Mouse (Mus musculus): ENCODE results near the gene Gm34653. TPM values are rescaled to one million over a fixed set of nuclear protein-coding genes. Genes with fewer than 3 reads are reported as not detected.
"Not testable (repeated sequence)": the region's sequence is repeated elsewhere in the genome, so short reads cannot be mapped to it uniquely, and the experiment has no call there.

The Gm34653 gene
- polyA plus RNA-seq, 1 experiment from 2014 or later: not detected

DNA sequence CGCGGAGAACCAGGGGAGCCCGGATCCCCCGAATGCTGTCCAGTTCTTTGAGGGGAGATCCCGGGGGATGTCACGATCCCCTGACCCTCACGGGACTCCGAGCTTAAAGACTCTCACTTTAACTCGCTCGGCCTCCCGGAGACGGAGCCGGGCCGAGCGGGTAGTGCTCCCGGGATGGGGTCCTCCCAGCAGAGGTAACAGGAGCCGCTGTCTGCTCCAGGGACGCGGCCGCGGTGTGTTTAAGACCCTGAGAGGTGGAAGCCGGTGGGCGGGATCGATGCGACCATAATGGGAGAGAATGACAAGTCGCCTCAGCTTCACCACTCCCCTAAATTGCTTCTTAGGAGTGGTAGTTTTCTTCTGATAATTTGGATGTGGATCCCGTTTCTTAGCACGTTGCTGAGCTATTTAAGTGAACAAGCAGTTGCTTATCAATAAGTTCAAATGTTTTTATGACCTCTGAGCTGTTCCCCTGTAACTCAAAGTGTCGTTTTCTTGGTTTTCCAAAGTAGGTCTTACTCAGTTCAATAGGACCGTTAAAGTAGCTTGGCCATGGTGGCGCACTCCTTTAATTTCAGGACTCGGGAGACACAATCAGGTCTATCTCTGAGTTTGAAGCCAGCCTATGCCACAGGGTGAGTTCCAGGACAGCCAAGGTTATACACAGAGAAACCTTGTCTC, 30.1 kb upstream of the Gm34653 start:
- not testable (repeated sequence) for H3K9me3 ChIP-seq, H3K27me3 ChIP-seq, H3K36me3 ChIP-seq
- WGBS: 2% methylated on average over 26 of the region's 32 CpGs
- H3K9ac ChIP-seq: peak overlapping the region; percentile 88
- peak overlapping the region; percentile 67 for H3K4me3 ChIP-seq
- peak overlapping the region; percentile 76 for H3K4me2 ChIP-seq
- ATAC-seq (ENCODE audit: low FRiP score): peak; percentile 71
- H3K27ac ChIP-seq: peak overlapping the region; percentile 94
- peaks cover 36% of the 10 kb centered on the region for H3K4me1 ChIP-seq (replicated peaks)

DNA sequence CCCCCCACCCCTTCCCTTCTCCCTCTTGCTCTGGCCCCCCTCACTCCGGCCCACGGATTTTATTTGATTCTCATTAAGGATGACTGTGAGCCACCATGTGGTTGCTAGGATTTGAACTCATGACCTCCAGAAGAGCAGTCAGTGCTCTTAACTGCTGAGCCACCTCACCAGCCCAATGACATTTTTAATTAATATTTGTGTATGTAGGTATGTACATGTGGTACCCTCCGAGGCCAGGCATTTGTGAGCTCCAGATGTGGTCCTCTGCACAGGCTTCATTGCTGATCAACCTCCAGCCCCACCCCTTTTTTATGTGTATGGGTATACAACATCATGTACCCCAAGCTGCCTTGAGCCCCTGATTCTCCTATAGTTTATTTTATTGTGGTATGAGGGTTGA, 29.1 kb upstream of the Gm34653 start:
- WGBS: 72% methylated on average over 3 of the region's 3 CpGs
- no peak overlapping the region for H3K27ac ChIP-seq
- H3K4me3 ChIP-seq: peak overlapping the region; percentile 20; the same call in 1 of the 2 replicates
- H3K9ac ChIP-seq: no peak overlapping the region
- no peaks in the 10 kb centered on the region for H3K9me3 ChIP-seq
- peaks cover 34% of the 10 kb centered on the region for H3K4me1 ChIP-seq (replicated peaks)
- no peak for ATAC-seq (ENCODE audit: low FRiP score)
- no peaks in the 10 kb centered on the region for H3K27me3 ChIP-seq
- H3K36me3 ChIP-seq: peaks cover 13% of the 10 kb centered on the region
- peak overlapping the region; percentile 76 for H3K4me2 ChIP-seq

GRCm38 (mm10) chr2:34804172-34804571, 28.6 kb upstream of the Gm34653 start:
- H3K36me3 ChIP-seq: peaks cover 17% of the 10 kb centered on the region
- no peaks in the 10 kb centered on the region for H3K9me3 ChIP-seq
- H3K4me2 ChIP-seq: peak overlapping the region; percentile 76; the same call in 1 of the 2 replicates
- no peak overlapping the region for H3K9ac ChIP-seq
- 96% methylated on average over 2 of the region's 2 CpGs for WGBS
- H3K27ac ChIP-seq: no peak overlapping the region
- ATAC-seq (ENCODE audit: low FRiP score): no peak
- H3K4me3 ChIP-seq: no peak overlapping the region
- H3K4me1 ChIP-seq (replicated peaks): peaks cover 29% of the 10 kb centered on the region
- H3K27me3 ChIP-seq: no peaks in the 10 kb centered on the region

- Histone ChIP-seq H3K36me3 (peaks cover 18% of the 10 kb centered on the region), H3K27ac (no peak overlapping the region), H3K4me2 (no peak overlapping the region), H3K4me1 (replicated peaks) (peaks cover 25% of the 10 kb centered on the region), H3K9ac (no peak overlapping the region), H3K4me3 (no peak overlapping the region), H3K27me3 (no peaks in the 10 kb centered on the region), H3K9me3 (no peaks in the 10 kb centered on the region)
- 95% methylated on average over 1 of the region's 1 CpGs for WGBS
- no peak for ATAC-seq (ENCODE audit: low FRiP score)
Observed at GRCm38 (mm10) chr2:34804815-34805214, 28.0 kb upstream of the Gm34653 start.

DNA sequence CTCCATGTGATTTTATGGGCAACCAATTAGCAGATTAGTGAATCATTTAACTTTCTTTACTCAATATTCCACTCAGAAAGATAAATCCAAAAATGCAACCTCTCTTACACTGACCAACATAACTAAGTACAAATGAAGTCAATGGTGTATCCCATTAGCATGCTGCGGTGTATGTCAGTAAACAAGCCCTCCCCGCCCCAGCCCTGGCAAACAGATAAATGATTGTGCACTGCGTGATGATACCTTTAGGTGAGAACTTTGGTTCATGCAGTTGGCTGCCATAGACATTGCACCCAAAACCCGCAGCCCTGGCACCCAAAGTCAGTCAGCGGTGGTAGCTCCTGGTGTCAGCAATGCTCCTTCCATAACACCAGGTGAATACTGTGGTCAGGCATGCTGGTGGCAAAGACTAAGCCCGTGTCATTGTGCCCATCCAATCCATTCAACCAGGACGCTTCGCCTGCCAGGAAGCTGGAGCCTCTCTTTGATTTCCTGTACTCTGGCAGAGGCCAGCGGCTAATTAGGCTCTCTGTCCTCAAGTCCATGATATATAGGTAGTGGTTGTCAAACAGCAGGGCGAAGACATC, 27.4 kb upstream of the Gm34653 start:
- Histone ChIP-seq H3K4me1 (replicated peaks) (peaks cover 21% of the 10 kb centered on the region), H3K36me3 (peaks cover 18% of the 10 kb centered on the region), H3K4me3 (no peak overlapping the region), H3K4me2 (no peak overlapping the region), H3K9me3 (no peaks in the 10 kb centered on the region), H3K27me3 (no peaks in the 10 kb centered on the region), H3K27ac (no peak overlapping the region), H3K9ac (no peak overlapping the region)
- ATAC-seq (ENCODE audit: low FRiP score): no peak
- WGBS: 94% methylated on average over 10 of the region's 10 CpGs

GRCm38 (mm10) chr2:34808057-34808456, 24.8 kb upstream of the Gm34653 start:
- ATAC-seq (ENCODE audit: low FRiP score): no peak
- 81% methylated on average over 2 of the region's 2 CpGs for WGBS

DNA sequence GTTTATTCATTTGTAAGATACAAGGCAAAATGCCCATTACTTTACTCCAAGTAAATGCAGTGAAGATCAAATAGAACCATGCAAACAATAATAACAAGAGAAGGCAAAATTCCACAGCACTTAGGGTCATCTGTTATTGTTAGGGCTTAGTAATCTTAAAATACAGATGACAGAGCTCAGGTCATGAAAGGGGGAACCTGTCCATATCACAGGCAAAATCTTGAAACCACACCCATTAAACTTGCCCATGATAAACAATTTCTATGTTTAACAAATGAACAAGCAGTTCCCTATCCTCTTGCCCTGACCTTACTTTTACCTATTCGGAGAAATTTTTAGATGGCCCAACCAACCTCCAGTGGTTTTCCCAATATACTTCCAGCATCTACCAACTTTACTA, 23.2 kb upstream of the Gm34653 start:
- ATAC-seq (ENCODE audit: low FRiP score): no peak

More at GRCm38 (mm10) chr2:34808057-34808456, 24.8 kb upstream of the Gm34653 start:
- no peak overlapping the region for H3K9ac ChIP-seq
- H3K36me3 ChIP-seq: peaks cover 39% of the 10 kb centered on the region
- no peak overlapping the region for H3K4me3 ChIP-seq
- H3K4me1 ChIP-seq (replicated peaks): peaks cover 19% of the 10 kb centered on the region
- H3K4me2 ChIP-seq: no peak overlapping the region
- H3K9me3 ChIP-seq: no peaks in the 10 kb centered on the region
- H3K27ac ChIP-seq: no peak overlapping the region
- no peaks in the 10 kb centered on the region for H3K27me3 ChIP-seq

DNA sequence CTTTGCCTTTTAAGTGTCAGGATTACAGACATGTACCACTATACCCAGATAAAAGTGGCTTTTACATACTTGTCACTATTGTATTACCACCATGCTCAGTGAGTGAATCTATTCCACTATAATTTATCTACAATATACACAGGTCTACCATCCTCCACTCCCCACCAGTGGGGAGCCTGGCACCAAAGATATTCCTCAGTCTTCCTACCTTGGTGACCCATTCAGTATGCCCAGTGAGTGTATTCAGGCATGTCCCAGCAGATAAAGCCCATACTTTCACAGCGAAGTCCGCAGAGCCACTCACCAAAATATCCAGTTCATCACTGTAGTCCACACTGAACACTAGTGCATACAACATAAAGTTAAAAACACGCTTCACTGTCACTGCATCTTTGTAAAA, 22.0 kb upstream of the Gm34653 start:
- H3K27ac ChIP-seq: no peak overlapping the region
- WGBS: 95% methylated on average over 3 of the region's 3 CpGs
- no peak for ATAC-seq (ENCODE audit: low FRiP score)
- H3K9me3 ChIP-seq: no peaks in the 10 kb centered on the region
- no peak overlapping the region for H3K4me2 ChIP-seq
- H3K27me3 ChIP-seq: no peaks in the 10 kb centered on the region
- no peak overlapping the region for H3K4me3 ChIP-seq
- H3K9ac ChIP-seq: no peak overlapping the region
- H3K36me3 ChIP-seq: peaks cover 55% of the 10 kb centered on the region
- H3K4me1 ChIP-seq (replicated peaks): no peaks in the 10 kb centered on the region

More for the DNA sequence above, 23.2 kb upstream of the Gm34653 start:
- peaks cover 51% of the 10 kb centered on the region for H3K36me3 ChIP-seq
- H3K4me1 ChIP-seq (replicated peaks): peaks cover 6% of the 10 kb centered on the region
- 92% methylated on average over 1 of the region's 1 CpGs for WGBS
- no peaks in the 10 kb centered on the region for H3K9me3 ChIP-seq
- H3K4me2 ChIP-seq: no peak overlapping the region
- H3K27ac ChIP-seq: no peak overlapping the region
- H3K4me3 ChIP-seq: no peak overlapping the region
- no peaks in the 10 kb centered on the region for H3K27me3 ChIP-seq
- no peak overlapping the region for H3K9ac ChIP-seq

- Histone ChIP-seq H3K9me3 (no peaks in the 10 kb centered on the region), H3K4me1 (replicated peaks) (no peaks in the 10 kb centered on the region), H3K9ac (no peak overlapping the region), H3K27me3 (no peaks in the 10 kb centered on the region), H3K4me2 (no peak overlapping the region), H3K36me3 (peaks cover 67% of the 10 kb centered on the region), H3K27ac (no peak overlapping the region), H3K4me3 (no peak overlapping the region)
- ATAC-seq (ENCODE audit: low FRiP score): no peak
- WGBS: 91% methylated on average over 7 of the region's 7 CpGs
Observed at GRCm38 (mm10) chr2:34812706-34813105, 20.1 kb upstream of the Gm34653 start.

DNA sequence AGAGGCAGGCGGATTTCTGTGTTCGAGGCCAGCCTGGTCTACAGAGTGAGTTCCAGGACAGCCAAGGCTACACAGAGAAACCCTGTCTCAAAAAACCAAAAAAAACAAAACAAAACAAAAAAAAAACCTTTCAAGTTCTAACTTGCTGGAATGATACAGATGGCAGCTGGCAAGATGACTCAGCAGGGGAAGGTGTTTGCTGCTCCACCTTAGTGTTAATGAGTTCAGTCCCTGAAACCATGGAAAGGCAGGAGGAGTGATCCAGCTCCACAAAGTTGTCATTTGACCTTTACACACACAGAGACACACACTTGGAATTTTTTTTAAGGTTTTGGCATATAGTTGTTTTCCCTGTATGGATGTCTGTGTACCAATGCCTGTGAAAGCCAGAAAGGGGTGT, 16.9 kb upstream of the Gm34653 start:
- not testable (repeated sequence) for H3K4me1 ChIP-seq (replicated peaks); ATAC-seq (ENCODE audit: low FRiP score); H3K27me3 ChIP-seq; H3K9ac ChIP-seq; H3K4me3 ChIP-seq; H3K9me3 ChIP-seq; H3K4me2 ChIP-seq; H3K27ac ChIP-seq
- WGBS: 100% methylated on average over 2 of the region's 2 CpGs
- peaks cover 65% of the 10 kb centered on the region for H3K36me3 ChIP-seq

- H3K9me3 ChIP-seq: no peaks in the 10 kb centered on the region
- H3K9ac ChIP-seq: no peak overlapping the region
- H3K27ac ChIP-seq: no peak overlapping the region
- H3K4me2 ChIP-seq: no peak overlapping the region
- no peak overlapping the region for H3K4me3 ChIP-seq
- 0 out of 2 replicates have a peak, but pooled peaks cover under 1% of the 10 kb centered on the region for H3K4me1 ChIP-seq (replicated peaks)
- H3K36me3 ChIP-seq: peaks cover 57% of the 10 kb centered on the region
- 91% methylated on average over 2 of the region's 2 CpGs for WGBS
- no peak for ATAC-seq (ENCODE audit: low FRiP score)
- H3K27me3 ChIP-seq: no peaks in the 10 kb centered on the region
Observed at GRCm38 (mm10) chr2:34818492-34818891, 14.3 kb upstream of the Gm34653 start.

DNA sequence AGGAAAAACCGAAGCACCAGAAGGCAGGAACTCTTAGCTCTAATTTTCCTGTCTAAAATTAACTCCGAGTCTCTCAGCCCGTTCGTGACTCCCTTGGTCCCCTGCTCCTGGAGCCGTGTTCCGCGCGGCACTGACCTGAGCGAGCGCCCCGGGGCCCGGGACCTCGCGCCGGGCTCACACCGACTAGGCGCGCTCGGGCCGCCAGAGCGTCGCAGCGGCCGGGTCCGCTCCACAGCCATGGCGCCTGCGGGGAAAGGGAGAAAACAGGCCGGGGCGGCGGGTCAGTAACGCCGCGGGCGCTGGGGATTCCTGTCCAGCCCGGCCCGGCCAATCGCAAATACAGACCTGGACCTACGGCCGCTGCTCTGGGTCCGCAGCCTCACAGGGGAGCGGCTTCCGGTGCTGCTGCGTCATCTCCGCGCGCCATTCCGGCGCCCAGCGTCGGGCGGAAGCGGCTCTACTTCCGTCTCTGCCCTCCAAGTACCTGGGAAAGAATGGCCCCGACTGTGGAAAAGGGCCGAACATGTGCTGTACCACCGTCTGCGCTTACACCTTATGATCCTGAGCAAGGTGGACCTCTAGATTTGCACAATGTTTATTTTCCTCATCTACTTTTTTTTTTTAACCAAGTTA, 6.9 kb upstream of the Gm34653 start, which contains the start of gene Fbxw2:
Fbxw2 (minus strand) TSS at position 485 of the 633 bp plus-strand sequence.
- ATAC-seq (ENCODE audit: low FRiP score): peak; percentile 97

More for the DNA sequence above, 6.9 kb upstream of the Gm34653 start, which contains the start of gene Fbxw2:
- Histone ChIP-seq H3K4me1 (replicated peaks) (peaks cover 24% of the 10 kb centered on the region), H3K27me3 (peaks cover 8% of the 10 kb centered on the region; the same call in 1 of the 2 replicates), H3K4me3 (peak within 1 kb of the TSS; percentile 97), H3K27ac (peak within 1 kb of the TSS; percentile 91), H3K36me3 (peaks cover 13% of the 10 kb centered on the region), H3K9ac (peak within 1 kb of the TSS; percentile 97), H3K4me2 (peak within 1 kb of the TSS; percentile 81), H3K9me3 (0 out of 2 replicates have a peak, but pooled peaks cover 4% of the 10 kb centered on the region)
- WGBS: under 1% methylated on average over 47 of the region's 57 CpGs

All from hindbrain, embryonic 13.5 days (tissue).